21 mouse cellular contexts compared by ENCODE assay signal in genomic region chr5:65142247-65142646, GRCm38 (mm10). TPM values are rescaled to one million over a fixed set of nuclear protein-coding genes. Genes with fewer than 3 reads are reported as not detected.
DNase-seq lines count a peak whose midpoint lies in the region.
"Had no signal": no experiment of that assay in that cellular context is flagged by ENCODE, and none has a peak within 500 bp of the region (broad histone marks: within the 10 kb centered on the region; RNA-seq: fewer than 3 reads in every experiment).

No protein-coding gene starts in this region.

- intact Hi-C loops in heart, postnatal 14 days (cut with DNase I) = no loop called here

- peak; percentile 82 for DNase-seq in heart, adult 11 months
- DNase-seq in heart, postnatal 14 days = no peak
- DNase-seq in fat pad, adult 2 months (ENCODE audit: extremely low read depth, low read depth, low spot score) = peak; percentile 18
- peak; percentile 12 for DNase-seq in gonadal fat pad, adult 2 months (ENCODE audit: low read depth)
- DNase-seq in T-cell, adult 2 months (ENCODE audit: low spot score) = no peak
- DNase-seq: adrenal gland, adult 2 months; adrenal gland, postnatal 10 days; adrenal gland, postnatal 25 days; cerebellum, adult 11 months; cerebellum, adult 18-20 months; cerebellum, adult 8-10 months; cerebellum, adult 9-11 months; cerebellum, postnatal 14 days; cerebellum, postnatal 36 days; embryo, embryonic 11 days; forebrain, postnatal 0 days had no signal

RNA-seq across cellular contexts. Expression of gene Klhl5, which starts 34.9 kb away (rescaled TPM):
- total RNA-seq in heart, postnatal 14 days (2021) = 10 to 100 TPM; 15.6 to 18.2 TPM
- polyA plus RNA-seq in gonadal fat pad, adult 2 months (2012; rRNA removed) = 45.3 and 60.6 TPM in 2 replicates

RNA-seq across cellular contexts. Expression of gene Tmem156, which starts 50.3 kb away (rescaled TPM):
- under 1 TPM in 1 of 2 experiments, not detected in 1; 0.73 TPM for total RNA-seq in heart, postnatal 14 days (2021)
- 0.22 and 0.30 TPM in 2 replicates for polyA plus RNA-seq in gonadal fat pad, adult 2 months (2012; rRNA removed)
- polyA plus RNA-seq: adrenal gland, adult 2 months; C2C12; embryonic facial prominence, embryonic 11.5 days; erythroblast, embryonic 14.5 days; forebrain, embryonic 11.5 days; Patski had no signal

RNA-seq across cellular contexts. Expression of gene Wdr19, which starts 57.2 kb away (rescaled TPM):
- total RNA-seq in heart, postnatal 14 days (2021) = 1 to 10 TPM; 2.7 to 4.5 TPM
- polyA plus RNA-seq in gonadal fat pad, adult 2 months (2012; rRNA removed) = 5.8 and 8.4 TPM in 2 replicates
- polyA plus RNA-seq: erythroblast, embryonic 14.5 days had no signal

Comparison
In these comparisons a context has a peak if more than half of its experiments do, and no peak if none do; other contexts are left out.
1. DNase-seq: peak in heart, adult 11 months (single experiment), fat pad, adult 2 months (single experiment) and gonadal fat pad, adult 2 months (single experiment); none in heart, postnatal 14 days (0 of 2) and T-cell, adult 2 months (single experiment).